Mouse (Mus musculus): ENCODE results near the gene Ppp1r14b.

Gene Ppp1r14b

GRCm38 (mm10) chr19:6974211-6975205 lies at the start of gene Ppp1r14b:
Gene Ppp1r14b (plus strand): TSS chr19:6974968.
- no peak for TF ChIP-seq GATA4 (IDR thresholded peaks at IDR 0.05; ENCODE audit: insufficient replicate concordance, low read length)

- TF ChIP-seq GATA4 (IDR thresholded peaks at IDR 0.05; ENCODE audit: insufficient replicate concordance, low read length), result no peak
Measured at GRCm38 (mm10) chr19:6925307-6925573, 49.5 kb upstream of the Ppp1r14b start, which contains the start of gene Catsperz. Gene Catsperz (minus strand): TSS chr19:6925380.

GRCm38 (mm10) chr19:6925611-6926329 lies 49.0 kb upstream of the Ppp1r14b start:
- TF ChIP-seq GATA4 (IDR thresholded peaks at IDR 0.05; ENCODE audit: insufficient replicate concordance, low read length), result no peak

GRCm38 (mm10) chr19:6926559-6927255 lies 48.1 kb upstream of the Ppp1r14b start:
- TF ChIP-seq GATA4 (IDR thresholded peaks at IDR 0.05; ENCODE audit: insufficient replicate concordance, low read length), result no peak

- TF ChIP-seq GATA4 (IDR thresholded peaks at IDR 0.05; ENCODE audit: insufficient replicate concordance, low read length), result no peak
Measured at GRCm38 (mm10) chr19:6928080-6928479, 46.7 kb upstream of the Ppp1r14b start.

- TF ChIP-seq GATA4 (IDR thresholded peaks at IDR 0.05; ENCODE audit: insufficient replicate concordance, low read length), result no peak
Measured at GRCm38 (mm10) chr19:6931002-6931401, 43.8 kb upstream of the Ppp1r14b start.

GRCm38 (mm10) chr19:6932018-6932417 lies 42.8 kb upstream of the Ppp1r14b start:
- no peak for TF ChIP-seq GATA4 (IDR thresholded peaks at IDR 0.05; ENCODE audit: insufficient replicate concordance, low read length)

GRCm38 (mm10) chr19:6933102-6933435 lies 41.7 kb upstream of the Ppp1r14b start:
- no peak for TF ChIP-seq GATA4 (IDR thresholded peaks at IDR 0.05; ENCODE audit: insufficient replicate concordance, low read length)

- TF ChIP-seq GATA4 (IDR thresholded peaks at IDR 0.05; ENCODE audit: insufficient replicate concordance, low read length), result no peak
Measured at GRCm38 (mm10) chr19:6933436-6934194, 41.2 kb upstream of the Ppp1r14b start.

- no peak for TF ChIP-seq GATA4 (IDR thresholded peaks at IDR 0.05; ENCODE audit: insufficient replicate concordance, low read length)
Measured at GRCm38 (mm10) chr19:6934195-6934977, 40.4 kb upstream of the Ppp1r14b start, which contains the start of gene Kcnk4. Gene Kcnk4 (minus strand): TSS chr19:6934515.

GRCm38 (mm10) chr19:6936299-6936698 lies 38.5 kb upstream of the Ppp1r14b start:
- TF ChIP-seq GATA4 (IDR thresholded peaks at IDR 0.05; ENCODE audit: insufficient replicate concordance, low read length), result no peak

GRCm38 (mm10) chr19:6937541-6938465 lies 37.0 kb upstream of the Ppp1r14b start:
- TF ChIP-seq GATA4 (IDR thresholded peaks at IDR 0.05; ENCODE audit: insufficient replicate concordance, low read length), result no peak

All from liver, adult (tissue).